Mouse (Mus musculus) granulocyte monocyte progenitor cell, adult 5-6 weeks (primary cell): ENCODE measurements at regions not wholly inside any gene's neighbourhood (a gene's known extent, or its start where the extent isn't known, plus 50 kb on each side); places are given as distances from the start of the nearest gene placed in this dataset.
A peak's percentile ranks its signal among the peaks of the same experiment; 100 is the strongest.

Experiments
- ATAC-seq: replicated peaks from 2 replicates; pipeline ENCODE4 v1.8.0; 2016; ENCODE audit warnings: mild to moderate bottlenecking, moderate TSS enrichment, inconsistent platforms; ENCODE audit not compliant: poor library complexity, severe bottlenecking

DNA sequence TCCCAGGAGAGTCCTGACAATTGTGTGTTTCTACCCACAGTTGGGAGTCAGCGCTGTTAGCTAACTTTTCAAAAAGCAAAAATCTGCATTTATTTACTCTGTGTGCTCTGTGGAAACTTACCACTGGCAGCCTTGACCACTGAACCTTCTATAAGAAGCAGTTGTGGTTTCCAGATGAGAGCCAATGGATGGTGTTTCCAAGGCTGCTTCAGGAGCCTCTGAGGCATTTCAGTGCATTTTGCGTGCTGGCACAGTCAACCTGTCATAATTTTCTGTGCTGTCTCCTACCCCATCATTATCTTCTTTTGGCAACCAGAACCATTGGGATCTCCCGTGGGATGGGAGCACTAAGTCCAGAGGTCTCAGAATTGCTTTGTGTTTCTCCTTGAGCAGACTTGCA, 60.3 kb downstream of the 4930544G11Rik start:
- ATAC-seq: no peak

DNA sequence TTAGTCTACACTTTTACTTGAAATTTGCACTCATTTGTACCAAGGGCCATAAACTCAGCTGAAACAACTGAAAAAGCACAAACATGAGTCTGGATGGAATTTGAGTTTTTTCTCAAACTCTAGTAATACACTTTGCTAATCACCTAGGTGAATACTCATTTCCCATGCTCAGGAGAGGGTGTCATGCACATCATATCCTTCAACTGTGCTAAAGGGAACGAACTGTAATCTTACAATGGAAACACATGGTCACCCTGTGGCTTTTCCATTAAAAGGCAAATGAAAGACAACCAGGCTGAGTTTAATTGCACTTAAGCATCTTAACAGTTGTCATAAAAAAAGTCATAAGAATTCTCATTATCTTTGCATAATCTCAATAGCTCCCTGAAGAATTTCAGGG, 71.1 kb downstream of the 4930544G11Rik start:
- ATAC-seq: no peak

DNA sequence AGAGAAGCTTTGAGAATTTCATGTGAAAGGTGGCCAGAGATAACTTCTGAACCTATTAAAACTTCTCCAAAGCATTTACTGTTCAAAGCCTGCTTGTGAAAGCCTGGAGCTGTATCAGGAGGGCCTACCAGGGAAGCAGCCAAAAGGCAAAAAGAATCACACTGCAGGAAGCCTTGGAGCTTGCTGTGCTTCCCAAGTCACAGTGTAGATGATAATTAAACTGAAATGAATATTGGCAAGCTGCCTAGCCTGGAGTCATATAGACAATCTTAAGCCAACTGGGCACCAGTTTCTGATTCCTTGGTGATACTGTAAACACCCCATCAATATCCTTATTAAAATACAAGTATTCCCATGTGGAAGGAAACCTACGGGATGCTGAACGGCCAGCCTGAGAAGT, 84.4 kb downstream of the 4930544G11Rik start:
- ATAC-seq: no peak

DNA sequence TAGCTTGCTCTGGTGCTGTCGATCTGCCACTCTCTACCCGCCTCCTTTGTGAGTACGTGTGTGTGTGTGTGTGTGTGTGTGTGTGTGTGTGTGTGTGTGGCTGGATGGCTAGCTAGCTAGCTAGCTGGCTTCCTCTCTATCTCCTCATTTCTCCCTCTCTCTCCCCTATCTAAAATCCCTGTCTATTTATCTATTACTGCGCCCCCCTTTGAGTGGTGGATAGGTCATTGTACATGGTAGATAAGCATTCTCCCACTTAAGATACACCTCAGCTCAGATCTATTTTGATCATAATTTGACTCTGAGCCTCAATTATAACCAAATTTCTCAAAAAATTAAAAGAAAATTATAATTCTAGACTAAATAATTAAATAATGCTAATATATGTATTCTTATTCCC, 99.4 kb downstream of the 4930544G11Rik start:
- ATAC-seq: no peak

DNA sequence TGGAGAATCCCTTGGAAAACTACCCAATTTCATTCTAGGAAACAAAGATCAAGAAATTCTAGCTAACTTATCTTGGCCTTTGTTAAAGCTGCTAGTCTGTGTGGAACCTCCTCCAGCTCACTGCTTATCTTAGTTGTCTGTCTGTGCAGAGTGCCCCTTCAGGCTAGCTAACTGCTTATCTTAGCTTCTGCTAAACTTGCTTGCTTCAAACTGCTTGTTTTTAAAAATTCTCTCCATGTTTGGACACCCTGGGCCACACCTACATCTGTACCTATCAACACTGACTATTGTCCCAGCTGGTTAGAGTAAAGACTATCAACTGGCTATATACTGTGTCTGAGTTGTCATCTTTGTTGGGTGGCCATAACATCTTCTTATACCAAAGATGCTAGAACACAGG, 100.0 kb downstream of the 4930544G11Rik start:
- no peak for ATAC-seq

DNA sequence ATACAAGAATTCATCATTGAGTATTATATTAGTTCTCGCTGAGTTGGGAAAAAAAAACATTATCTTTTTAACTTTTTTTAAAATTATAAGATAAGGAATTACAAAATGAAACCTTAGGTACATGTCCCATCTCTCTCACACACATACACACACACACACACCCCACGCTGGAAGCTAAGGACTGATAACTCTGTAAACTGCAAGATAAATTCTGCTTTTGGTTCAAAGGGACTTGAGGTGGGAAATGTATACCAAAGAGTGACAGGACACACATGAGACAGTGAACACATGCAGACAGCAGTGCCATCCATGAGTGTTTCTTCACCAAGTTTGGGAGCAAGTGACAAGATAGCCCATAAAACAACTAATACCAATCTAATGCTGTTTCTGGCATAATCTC, 100.8 kb downstream of the 4930544G11Rik start:
- no peak for ATAC-seq

DNA sequence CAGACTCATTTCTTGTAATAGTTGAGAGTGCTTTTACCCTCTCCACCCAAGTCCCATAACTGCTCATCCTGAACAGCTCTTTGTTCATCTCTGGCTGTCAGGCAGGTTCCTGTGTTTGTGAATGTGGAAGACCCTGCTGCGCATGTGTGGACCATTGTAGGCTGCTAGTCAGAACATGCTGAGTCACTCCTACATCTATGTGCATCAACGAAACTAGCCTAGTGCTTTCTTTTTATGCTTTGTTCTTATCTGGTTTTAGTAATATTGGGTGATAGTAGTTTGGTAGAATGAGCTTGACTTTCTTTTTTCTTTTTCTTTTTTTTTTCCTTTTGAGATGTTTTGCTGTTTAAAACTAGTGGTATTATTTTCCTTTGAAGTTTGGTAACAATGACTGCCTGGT, 116.5 kb downstream of the 4930544G11Rik start:
- no peak for ATAC-seq

DNA sequence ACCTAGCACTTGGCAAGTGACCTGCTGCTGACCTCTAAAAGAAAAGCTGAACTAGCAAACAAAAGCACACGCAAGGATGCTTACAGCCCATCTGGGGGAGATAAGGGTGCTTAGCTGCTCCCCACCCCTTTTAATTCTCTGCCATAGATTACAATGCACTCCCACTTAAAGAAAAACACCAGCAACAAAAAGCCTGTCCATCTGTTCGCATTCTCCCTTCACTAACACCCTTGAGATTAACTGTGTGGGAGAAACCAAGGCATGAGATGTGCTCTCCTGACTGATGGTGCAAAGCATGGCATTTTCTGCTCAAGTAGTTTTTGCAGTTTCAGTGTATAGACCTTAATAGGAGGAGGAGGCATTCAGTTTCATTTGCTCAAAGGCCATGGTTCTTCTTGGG, 125.0 kb downstream of the 4930544G11Rik start:
- no peak for ATAC-seq

DNA sequence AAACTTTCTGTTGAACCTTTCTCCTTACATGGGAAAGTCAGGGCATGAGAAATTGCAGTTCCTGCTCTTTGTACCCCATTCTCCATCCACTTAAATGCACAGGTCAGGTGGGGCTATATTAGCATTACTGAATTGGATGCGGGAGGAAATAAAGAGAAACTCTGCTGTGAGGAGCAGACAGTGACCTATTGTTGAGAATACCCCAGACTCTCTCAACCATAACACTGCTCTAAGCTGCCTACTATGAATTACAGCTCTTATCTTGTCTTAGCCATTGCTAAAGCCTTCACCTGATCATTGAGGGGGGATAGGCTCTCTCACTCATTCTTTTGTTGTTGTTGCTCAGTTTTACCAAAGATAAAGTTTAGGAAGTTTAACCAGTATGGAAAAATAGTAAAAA, 126.4 kb downstream of the 4930544G11Rik start:
- ATAC-seq: no peak

DNA sequence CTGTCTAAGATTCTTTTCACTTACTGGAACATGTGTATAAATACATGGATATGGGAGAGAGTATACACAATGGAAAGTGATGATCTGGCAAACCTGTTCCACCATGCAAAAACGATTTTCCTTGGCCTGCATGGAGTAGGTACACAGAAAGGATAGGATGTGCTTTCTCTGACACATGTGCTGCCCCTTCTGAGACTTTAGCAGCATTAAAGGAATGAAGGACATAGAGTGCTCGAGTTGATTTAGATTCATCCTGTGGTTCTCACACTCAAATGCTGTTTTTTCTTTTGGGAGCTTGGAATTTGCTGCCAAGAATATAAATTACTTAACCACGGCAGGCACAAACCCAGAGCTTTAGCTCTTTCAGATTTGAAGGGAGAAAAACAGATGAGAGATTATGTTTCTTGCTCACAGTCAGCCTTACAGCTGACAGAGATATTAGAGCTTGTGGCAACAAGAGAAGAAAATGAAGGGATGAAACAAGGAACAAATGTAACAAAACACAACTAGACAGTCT, 149.2 kb downstream of the 4930544G11Rik start:
- no peak for ATAC-seq

DNA sequence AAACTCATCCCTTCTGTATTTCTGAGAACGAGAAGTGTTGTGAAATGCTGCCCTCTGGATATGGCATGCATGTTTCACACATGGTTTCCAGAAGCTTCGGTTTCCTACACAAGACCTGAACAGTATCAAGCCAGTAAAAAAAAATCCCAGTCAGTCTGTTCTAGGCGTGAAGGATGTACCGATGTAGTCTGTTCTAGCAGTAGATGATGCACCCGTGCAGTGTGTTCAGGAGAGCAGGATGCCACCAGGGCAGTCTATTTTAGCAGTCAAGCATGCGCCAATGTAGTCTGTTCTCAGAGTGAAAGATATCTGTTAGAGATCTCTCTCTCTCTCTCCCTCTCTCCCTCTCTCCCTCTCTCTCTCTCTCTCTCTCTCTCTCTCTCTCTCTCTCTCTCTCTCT, 162.0 kb downstream of the 4930544G11Rik start:
- ATAC-seq: no peak

DNA sequence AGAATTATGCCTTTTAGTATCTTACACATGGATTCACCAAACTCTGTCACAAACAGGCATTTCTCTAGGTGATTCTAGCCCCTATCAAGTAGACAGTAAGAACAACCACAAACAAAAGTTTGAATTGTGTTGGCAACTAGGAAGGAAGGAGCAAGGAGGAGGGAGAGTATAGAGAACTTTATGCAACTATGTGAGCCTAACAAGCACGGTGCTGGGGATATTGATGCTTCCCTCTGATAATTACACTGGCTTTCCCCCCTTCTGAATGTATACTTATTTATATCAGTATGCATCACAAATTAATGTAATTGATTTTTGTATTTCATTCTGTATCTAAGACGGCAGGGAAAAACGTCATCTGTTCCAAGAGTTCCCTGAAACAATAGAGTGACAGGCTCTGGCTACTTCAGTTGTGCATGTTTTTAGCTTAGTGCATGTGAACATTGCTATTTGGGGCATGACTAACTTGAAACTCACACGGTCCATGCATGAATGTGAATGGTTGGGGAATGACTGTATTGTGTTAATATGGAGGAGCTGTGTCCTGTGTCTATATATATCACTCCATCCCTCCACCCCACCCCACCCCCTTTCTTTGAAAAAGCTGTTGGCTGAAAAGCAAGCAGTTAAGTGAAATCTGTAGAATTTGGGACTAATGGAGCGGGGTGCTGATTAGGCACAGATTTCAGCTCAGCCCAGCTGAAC, 169.2 kb downstream of the 4930544G11Rik start:
- ATAC-seq: no peak

DNA sequence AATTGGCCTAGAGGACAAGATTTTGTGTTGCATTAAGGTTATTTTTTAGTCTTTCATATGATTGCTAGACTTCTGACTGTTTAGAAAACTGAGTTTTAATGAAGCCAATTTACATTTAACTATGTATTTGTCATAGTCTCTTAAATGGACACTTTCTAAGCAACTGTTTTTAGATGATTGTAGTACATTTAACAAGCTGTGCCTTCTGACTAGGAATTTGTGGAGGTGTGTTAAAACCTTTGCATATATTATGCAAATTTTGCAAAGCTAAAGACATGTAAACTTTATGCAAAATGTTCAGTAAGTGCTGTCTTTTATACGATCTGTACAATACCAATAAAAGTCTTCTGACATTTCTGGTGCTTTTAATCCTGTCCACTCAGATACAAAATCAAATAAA, 171.9 kb downstream of the 4930544G11Rik start:
- ATAC-seq: no peak

DNA sequence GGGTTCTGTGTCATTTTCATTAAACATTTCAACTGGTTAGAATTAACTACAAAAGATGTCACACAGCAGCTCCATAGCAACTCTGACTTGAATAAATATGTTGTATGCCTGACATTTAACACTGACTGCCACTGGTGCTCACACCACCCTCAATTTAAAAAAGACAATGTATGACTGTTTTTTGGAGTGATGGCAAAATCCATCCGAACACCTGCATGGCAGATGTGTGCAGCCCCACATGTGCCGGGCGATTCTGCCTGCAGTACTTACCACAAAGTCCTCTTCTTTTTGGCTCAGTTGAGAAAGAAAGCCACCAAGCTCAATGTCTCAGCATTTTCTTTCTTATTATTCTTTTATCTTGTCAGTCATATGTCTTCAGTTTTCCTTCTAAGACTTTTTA, 199.4 kb downstream of the 4930544G11Rik start:
- ATAC-seq: no peak

DNA sequence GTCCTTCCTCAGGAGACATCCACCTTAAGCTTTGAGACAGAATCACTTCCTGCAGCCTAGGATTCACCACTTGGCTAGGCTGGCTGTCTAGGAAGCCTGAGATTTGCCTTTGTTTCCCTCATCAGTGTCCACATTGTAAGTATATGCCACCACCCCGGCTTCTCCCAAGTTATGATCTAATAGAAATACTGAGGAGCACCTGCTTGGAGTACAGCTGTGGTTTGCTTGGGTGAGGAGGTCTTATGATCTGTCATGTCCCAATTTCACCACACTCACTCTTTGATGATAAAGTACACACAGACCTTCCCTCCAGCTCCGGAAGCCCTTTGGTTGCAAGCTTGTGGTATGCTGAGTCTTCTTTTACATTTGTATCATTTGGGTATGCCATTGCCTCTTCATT, 202.4 kb downstream of the 4930544G11Rik start:
- no peak for ATAC-seq

DNA sequence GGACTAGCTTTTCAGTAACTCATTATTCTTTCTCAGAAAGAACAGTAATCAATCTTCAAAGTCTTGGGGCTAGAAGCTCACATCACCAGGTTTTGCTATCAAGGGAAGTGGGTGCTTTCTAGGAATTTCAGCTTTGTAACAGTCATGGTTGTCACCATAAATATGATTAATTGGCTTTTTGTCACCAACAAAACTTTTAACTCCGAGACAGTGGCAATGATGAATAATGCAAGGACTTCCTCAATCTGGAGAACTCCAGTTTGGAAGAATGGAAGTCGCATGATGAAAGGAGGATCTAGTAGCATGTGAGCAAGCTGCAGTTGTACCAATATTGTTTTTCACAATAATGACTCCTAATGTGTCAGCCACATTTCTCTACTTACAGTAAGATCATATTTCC, 208.4 kb downstream of the 4930544G11Rik start:
- ATAC-seq: no peak

DNA sequence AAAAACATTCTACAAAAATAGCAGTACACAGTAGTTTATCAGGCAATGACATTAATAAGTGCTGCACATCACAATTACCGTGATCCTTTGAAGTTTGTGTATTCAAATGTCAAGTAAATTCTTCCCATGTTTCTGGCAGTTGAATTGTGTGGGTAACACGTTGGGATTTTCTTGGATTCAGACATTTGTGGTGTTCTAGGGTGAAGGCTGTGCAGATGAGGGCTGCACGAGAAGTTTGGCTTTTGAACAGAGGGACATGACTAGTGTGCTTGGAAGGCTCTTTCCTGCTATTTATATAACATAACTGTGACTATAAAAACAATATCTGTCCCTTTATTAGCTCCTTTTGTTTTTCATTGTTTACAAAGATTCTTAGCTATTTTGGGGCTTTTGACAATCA, 216.5 kb downstream of the 4930544G11Rik start:
- no peak for ATAC-seq

DNA sequence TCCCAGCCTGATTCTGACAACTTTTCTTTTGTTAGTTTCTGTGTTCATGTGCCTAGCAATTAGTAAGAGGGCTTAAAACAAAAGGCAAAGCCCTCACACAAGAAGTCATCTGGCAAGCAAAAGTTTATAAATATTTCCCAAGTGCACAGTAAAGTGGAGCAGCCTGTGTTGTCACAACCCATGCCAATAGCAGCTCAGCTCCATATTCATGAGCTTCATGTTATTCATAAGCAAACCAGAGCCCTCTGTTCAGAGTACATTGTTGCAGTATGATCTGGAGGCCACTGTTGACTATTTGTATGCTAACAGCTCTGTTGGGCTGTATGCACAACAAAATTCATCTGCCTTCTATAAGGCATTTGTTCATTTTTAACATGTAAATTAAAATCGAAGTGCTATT, 245.6 kb downstream of the 4930544G11Rik start:
- no peak for ATAC-seq

DNA sequence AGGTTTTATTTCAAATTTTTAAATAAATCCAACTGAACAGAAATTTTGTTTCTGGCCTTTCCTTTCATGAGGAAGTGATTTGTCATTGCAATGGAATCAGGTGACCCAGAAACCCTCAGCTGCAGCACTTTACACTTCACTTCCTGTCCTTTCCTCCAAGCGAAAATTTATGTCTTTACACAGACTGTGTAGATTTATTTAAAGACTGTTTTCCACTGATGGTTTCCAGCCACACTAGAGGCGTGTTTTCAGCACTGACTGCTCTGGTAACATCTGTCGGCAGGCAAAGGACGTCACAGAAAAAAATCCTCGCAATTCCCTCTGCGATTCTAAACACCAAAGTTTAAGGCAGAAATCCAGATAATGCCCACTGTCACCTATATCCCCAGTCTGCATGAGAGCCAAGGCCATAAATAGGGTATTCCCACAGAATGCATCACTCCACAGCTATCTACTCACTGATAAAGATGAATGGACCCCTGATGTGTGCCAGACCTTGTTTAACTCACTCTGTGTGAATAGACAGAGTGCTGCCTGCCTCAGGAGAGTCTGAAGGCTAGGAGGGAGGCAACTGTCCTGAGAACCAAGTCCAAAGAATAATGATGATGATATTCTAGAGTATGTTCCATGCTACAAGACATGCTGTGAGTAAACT, 247.9 kb downstream of the 4930544G11Rik start:
- ATAC-seq: no peak

DNA sequence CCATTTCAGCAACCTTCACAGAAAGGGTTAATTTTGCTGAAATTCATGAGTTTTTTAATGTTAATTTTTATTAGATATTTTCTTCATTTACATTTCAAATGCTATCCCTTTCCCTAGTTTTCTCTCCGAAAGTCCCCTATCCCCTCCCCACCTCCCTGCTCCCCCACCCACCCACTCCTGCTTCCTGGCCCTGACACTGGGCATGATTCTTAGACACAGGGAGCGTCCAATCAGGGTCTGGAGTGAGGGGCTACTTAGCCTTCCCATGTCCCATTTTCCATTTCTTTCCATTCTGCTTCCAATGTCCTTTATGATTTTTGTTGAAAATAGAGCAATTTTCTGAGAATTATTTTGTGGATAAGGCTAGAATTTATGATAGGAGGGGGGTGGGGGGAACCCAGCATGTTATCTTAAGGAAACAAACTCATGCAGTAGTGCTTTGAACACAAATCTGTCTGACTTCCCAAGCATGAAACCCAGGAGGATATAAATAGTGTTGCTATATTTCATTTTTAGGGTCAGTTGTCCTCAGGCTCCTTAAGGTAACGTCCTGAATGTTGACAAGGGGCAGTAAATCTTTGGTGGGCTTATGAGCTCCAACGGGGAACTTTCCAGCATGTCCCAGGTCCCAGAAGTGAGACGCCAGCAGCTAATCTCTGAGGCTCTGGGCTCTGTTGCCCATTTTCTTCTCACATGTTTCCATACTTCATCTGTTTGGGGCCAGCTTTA, 254.0 kb downstream of the 4930544G11Rik start:
- no peak for ATAC-seq

DNA sequence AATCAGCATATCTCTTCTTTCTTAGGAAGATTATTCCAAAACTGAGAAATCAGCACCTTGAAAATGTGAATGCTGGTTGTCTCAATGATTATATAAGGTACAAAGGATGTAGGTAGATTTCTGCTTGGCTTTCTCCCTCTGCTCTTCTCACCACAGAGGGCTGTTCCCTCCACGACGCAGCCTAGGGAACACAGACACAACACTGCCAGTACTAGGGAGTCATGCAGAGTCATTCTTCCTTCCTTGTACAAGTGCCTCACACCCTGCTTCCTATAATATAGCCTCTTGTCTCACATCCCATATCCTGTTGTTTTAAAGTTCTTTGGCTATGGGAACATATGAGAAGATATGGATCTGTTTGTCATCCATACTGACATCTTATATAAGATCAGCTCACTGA, 265.1 kb downstream of the 4930544G11Rik start:
- ATAC-seq: peak; percentile 48
